Mouse (Mus musculus) brain, embryonic 14.5 days (tissue): Measurements from ENCODE around the gene Ppa2.

Experiments
- CTCF ChIP-seq: fragments of 200-500 bp; IDR thresholded peaks from 2 replicates; pipeline ENCODE4 v1.5.1; 2012; ENCODE audit warnings: inconsistent platforms, mild to moderate bottlenecking, moderate library complexity, borderline replicate concordance; ENCODE audit not compliant: insufficient read depth, insufficient read length; ENCODE audit errors: extremely low read depth
- POLR2A ChIP-seq: fragments of 200-500 bp; IDR thresholded peaks from 2 replicates; pipeline ENCODE4 v1.6.1; 2012; ENCODE audit warnings: mild to moderate bottlenecking, inconsistent platforms, borderline replicate concordance; ENCODE audit not compliant: poor library complexity, insufficient read depth, insufficient read length, severe bottlenecking; ENCODE audit errors: extremely low read depth

- TF ChIP-seq POLR2A, result no peak
- peak; percentile 9; the same call in 1 of the 2 replicates for TF ChIP-seq CTCF
These were observed 19.5 kb downstream of the Ppa2 start for GRCm38 (mm10) chr3:133329406-133329805.
